Mouse (Mus musculus) common myeloid progenitor, adult 5-6 weeks (primary cell): ENCODE measurements around the gene Cldn16. TPM values are rescaled to one million over a fixed set of nuclear protein-coding genes. Genes with fewer than 3 reads are reported as not detected.
"Not testable (repeated sequence)": the region's sequence is repeated elsewhere in the genome, so short reads cannot be mapped to it uniquely, and the experiment has no call there.

Source experiments
- ATAC-seq: replicated peaks from 2 replicates; pipeline ENCODE4 v1.8.0; 2016; ENCODE audit warnings: low read depth, mild to moderate bottlenecking, moderate TSS enrichment, inconsistent platforms; ENCODE audit not compliant: poor library complexity, severe bottlenecking
- total RNA-seq: library from RNA; stranded (forward); fragments of 200-1000, 187-1606 nt; gene quantifications from 2 replicates; pipeline ENCODE4 v1.2.3, GENCODE M21; 2017

Cldn16 gene
- not detected in 2 replicates for total RNA-seq

DNA sequence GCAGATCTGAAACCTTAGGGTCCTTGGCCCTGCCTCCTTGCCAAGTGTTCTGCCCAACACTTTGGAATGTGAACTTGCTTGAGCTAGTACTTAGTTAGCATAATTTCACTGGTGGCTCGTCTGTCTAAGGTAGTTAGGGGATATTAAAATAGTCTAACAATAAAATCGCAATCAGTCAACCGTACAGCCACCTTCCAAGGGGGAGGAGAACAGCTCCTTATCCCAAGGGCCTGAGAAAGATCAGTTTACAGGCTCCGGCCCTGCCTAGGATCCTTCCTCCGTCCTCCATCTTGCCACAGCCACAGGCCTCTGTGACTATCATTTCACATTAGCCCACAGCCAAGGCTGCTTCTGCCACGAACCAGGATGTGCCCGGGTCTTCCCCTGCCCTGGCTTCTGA lies at the start of gene Cldn16:
Cldn16 (plus strand) TSS at position 301 of the 400 bp plus-strand sequence.
- ATAC-seq, result no peak

- ATAC-seq, result no peak
Measured at GRCm38 (mm10) chr16:26418616-26419015, 44.3 kb upstream of the Cldn16 start.

DNA sequence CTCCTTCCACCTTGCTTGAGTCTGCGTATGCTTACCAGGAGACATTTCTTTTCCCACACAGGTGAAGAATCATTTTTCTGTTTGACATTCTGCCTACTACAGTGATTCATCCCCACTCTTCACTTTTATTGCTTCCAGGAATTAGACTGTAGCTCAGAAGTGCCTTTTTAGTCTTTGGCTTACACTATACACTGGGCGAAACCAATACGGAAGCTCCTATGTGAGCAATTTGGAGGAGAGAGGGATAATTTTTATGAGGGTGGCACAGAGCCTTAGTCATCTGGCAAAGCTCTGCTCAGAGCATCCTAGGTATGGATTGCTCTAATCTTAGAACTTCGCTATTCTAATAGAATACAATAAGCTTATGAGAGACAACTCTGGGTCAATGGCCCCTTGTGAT lies 40.9 kb upstream of the Cldn16 start:
- no peak for ATAC-seq

DNA sequence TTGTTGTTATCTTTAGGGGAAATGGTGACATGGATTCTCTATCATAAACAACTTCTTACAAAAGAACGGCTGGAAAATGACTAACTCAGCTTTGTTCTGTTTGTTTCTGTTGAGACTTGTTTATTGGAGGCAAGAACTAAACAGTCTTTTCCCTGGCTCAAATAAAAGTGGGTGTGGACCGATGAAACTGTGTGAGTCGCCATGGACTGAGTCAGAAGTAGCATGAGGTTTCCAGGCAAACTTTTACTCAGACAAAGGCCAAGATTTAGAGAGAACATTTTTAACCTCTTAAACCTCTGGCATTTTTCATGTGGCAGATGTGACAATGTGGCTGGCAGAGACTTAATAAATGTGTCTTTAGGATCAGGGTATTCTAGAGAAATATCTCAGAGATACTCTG lies 32.7 kb upstream of the Cldn16 start:
- ATAC-seq, result no peak

DNA sequence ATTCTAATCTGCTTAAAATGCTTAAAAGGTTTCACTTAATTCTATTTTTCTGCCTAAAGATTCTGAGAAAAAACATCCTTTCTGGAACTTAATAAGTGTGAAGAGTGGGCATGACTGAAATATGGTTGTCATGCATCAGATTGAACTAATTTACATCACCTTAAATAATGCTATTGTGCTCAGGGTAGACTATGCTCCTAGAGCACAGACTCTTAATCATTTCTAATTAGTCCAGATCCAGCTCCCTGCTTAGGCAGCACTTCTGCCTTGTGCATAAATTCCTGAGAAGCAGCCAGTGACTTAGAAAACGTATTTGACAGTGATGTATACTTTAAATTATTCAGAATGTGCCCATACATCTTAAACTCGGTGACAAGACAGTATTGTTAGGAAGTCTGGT lies 29.4 kb upstream of the Cldn16 start:
- no peak for ATAC-seq

GRCm38 (mm10) chr16:26440031-26440430 lies 22.9 kb upstream of the Cldn16 start:
- no peak for ATAC-seq

DNA sequence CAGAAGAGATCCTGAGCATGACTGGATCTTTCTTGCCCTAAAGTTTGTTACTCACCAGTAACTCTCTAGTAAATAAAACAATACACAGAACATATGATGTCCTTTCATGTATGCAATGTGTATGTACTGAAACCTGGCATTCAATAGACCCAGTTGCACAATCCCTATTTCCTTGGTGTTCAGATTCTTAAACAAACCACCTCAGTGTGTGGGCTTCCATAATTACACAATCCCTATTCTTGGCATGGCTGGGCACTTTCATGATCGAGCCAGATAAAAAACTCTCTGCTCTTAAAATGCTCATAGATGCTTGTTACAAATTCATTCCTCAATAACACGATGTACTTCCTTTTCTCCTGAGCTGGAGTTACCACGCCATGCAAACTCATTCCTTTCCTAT lies 21.8 kb upstream of the Cldn16 start:
- no peak for ATAC-seq

GRCm38 (mm10) chr16:26444843-26445242 lies 18.1 kb upstream of the Cldn16 start:
- ATAC-seq, result no peak

DNA sequence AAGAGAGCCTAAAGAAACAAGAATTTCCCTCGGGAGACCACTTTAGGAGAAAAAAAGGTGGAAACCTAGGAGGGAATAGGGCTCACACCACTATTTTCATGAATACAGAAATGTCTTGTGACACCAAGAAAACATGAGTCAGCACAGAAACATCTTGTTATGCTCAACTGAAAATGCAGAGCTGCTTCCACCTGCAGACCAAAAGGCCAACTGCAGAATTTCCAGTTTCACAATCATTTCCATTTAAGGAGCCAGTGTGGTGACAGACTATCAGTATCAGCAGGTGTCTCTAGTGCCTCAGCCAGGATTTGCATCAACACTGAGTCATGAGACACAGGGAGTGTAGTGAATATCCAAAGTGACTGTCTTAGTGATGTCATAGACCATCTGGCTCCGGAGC lies 15.3 kb upstream of the Cldn16 start:
- peak; percentile 74 for ATAC-seq

DNA sequence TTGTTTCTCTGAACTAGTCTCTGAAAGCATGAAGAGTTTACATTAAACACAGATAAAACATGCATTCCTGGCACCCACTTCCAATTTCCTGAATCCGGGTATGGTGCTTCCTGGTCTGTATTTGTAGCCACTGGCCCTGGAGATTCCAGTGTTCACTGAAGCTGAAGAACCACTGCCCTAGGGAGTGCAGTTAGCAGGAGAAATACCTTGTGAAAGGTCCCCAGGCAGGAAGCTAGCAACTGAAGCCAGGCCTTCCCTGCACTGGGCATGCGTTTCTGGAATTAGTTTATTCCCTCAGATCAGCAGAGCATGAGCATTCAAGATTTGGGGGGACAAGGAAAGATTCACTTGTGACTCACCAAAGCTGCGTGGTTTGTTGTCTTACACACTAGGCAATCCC lies 8.8 kb upstream of the Cldn16 start:
- no peak for ATAC-seq

DNA sequence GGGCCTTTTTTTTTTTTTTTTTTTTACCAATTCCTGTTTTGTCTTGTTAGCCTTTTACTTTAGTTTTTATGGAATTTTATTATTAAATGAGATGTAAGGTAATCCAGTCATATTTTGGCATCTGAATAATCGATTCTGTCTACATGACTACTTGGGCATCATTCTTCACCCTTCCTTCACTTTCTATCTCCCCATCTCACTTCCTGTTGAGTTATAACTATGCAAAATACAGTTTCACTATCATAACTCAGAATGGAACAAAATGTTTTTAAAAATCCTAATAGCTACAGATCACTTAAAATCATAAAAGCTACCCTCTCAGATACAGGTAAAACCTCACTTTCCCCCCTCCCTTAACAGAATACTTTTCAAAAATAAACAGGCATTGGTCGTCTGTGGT lies 6.8 kb upstream of the Cldn16 start:
- no peak for ATAC-seq

- ATAC-seq, result no peak
Measured at GRCm38 (mm10) chr16:26466535-26466934, 3.6 kb downstream of the Cldn16 start.

DNA sequence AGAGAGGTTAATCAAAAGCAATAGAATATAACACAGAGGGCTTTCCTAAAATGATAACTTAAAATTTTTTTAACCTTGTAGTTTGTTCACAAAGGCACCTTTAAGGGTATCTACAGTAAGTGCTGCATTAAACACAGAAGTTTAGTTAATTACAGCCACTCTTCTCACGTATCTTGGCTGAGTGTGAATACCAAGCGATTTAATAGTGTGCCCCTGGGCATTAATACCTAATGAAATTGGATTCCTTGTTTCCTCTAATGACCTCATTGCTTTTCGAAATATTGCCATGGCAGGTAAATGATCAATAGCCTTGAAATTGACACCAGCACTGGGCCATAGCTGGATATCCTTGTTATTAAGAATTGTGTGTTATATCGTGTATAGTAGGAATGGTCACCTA lies 8.3 kb downstream of the Cldn16 start:
- no peak for ATAC-seq

DNA sequence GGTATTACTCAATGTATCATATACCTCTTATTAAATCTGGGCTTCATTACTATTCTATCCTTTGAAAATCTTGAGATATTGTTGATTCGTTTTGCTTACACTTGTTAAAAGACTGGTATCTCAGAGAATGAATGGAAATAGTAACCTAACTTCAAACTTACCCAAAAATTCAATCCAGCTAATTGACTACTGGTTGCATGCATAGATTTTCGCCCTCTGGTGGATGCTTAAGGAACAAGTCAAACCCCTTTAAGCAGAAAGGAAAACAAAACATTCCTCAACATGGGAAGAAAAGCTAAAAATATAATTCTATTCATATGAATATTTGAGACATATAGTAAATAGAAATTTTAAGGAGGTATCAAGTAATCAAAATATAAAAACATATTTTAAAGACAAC lies 32.8 kb downstream of the Cldn16 start:
- no peak for ATAC-seq

GRCm38 (mm10) chr16:26499705-26500104 lies 36.8 kb downstream of the Cldn16 start:
- ATAC-seq, result not testable (repeated sequence)

GRCm38 (mm10) chr16:26500738-26501137 lies 37.8 kb downstream of the Cldn16 start:
- ATAC-seq, result no peak

GRCm38 (mm10) chr16:26504961-26505360 lies 42.0 kb downstream of the Cldn16 start:
- ATAC-seq, result no peak

DNA sequence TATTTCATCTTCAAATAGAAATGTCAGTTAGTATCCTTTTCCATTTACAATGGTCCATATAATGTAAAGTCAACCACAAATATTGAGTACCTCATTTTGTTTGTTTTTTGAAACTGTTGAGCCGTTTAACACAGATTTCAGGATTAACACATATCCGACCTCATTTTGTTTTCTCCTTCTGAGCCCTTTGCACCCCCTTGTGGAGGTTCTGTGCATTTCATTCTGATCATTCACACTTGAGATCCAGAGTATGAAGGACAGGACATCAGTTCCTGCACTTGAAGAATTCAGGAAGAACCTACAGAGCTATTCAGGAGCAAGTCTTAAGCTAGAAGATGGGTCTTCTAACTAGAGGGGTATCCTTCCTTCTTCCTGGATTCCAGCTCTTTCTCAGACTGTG lies 56.7 kb downstream of the Cldn16 start:
- 0 out of 2 replicates have a peak, but pooled peaks have one; percentile 62 for ATAC-seq

DNA sequence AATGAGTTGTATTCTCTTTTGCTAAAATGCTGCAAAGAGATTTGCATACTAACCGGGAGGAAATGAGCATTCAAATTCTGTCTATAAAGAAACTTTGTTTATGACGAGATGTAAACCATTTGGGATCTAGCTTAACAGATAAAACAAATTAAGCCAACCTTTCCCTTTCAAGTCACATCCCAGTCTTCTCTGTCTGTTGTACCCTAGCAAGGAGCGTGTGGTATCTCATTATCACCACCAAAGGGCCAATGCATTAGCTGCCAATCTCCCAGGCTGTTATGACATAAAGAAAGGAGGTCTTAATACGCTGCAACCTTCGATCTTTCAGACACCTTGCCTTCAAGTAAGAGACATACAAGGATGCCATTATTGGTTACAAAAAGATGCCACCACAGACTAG lies 62.9 kb downstream of the Cldn16 start:
- no peak for ATAC-seq

- ATAC-seq, result no peak
Measured at GRCm38 (mm10) chr16:26526669-26527068, 63.7 kb downstream of the Cldn16 start, which contains the start of gene Tmem207. Gene Tmem207, minus strand, starts transcription at chr16:26526769.

- ATAC-seq, result no peak
Measured at GRCm38 (mm10) chr16:26527931-26528666, 65.2 kb downstream of the Cldn16 start.

DNA sequence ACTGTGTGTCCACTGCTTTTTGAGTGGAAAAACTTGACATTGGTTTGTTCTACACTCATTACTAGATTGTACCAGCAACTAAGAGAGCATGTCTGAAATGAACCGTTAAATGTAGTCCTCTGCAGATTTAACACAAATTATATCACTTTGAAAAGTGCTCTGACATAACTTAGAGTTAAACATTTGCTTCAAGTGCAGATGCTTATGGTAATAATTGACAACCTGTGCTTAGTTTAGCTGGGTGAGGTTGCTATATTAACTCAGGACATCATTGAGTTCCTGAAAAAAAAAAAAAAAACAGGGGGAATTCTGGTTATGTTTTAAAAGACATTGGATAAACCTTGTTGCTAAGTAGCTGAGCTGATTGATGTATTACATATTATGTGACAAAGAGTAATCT lies 67.5 kb downstream of the Cldn16 start:
- ATAC-seq, result no peak
